Mouse (Mus musculus): ENCODE measurements around the gene Pus7. TPM values are rescaled to one million over a fixed set of nuclear protein-coding genes. Genes with fewer than 3 reads are reported as not detected.

Pus7 gene
- polyA plus RNA-seq (2015; fragmentation: Nextera tagmentation; extraction: Ambion mirVana), result 15.6 and 16.7 TPM in 2 replicates

DNA sequence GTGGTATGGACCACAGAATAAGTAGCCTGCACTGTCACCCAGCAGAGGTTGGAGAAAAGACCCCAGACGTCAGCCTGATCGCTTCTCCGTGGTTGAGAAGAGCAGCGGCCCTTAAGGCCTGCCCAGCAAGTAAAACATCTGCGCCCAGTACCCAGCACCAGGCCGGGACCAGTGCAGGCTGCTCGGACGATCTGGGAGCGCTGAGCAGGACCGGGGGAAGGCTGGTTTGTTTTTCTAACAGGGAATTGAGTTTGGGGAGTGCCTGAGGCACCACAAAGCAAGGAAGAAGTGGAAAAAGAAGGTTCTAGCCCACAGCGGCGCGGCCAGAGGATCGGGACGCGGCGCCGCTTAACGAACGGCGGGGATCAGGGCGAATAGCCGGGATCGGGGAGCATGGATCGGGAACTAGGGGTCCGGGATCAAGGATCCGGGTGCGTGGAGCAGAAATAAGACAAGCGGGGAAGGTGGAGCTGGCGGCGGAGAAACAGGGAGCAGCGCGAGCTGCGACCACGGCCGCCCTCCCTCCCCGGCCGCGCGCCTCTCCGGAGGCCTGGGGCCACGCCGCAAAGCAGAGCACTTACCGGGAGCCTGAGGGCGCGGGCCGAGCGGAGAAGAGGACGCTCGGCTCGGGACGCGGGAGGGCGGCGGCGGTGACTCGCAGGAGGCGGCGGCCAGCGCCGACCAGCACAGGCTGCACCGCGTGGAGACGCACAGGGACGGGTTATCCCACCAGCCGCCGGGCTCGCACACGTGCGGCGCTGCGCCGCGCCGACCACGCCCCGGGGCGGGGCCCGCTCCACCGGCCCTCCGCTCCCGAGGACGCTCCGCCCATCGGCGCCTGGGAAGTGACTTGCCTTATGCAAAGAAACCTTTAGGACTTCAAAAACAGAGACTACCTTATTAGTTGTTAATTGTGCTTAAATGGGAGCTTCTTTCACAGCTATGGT lies at the start of gene Pus7:
Pus7 (minus strand) TSS at position 781 of the 947 bp plus-strand sequence.

DNA sequence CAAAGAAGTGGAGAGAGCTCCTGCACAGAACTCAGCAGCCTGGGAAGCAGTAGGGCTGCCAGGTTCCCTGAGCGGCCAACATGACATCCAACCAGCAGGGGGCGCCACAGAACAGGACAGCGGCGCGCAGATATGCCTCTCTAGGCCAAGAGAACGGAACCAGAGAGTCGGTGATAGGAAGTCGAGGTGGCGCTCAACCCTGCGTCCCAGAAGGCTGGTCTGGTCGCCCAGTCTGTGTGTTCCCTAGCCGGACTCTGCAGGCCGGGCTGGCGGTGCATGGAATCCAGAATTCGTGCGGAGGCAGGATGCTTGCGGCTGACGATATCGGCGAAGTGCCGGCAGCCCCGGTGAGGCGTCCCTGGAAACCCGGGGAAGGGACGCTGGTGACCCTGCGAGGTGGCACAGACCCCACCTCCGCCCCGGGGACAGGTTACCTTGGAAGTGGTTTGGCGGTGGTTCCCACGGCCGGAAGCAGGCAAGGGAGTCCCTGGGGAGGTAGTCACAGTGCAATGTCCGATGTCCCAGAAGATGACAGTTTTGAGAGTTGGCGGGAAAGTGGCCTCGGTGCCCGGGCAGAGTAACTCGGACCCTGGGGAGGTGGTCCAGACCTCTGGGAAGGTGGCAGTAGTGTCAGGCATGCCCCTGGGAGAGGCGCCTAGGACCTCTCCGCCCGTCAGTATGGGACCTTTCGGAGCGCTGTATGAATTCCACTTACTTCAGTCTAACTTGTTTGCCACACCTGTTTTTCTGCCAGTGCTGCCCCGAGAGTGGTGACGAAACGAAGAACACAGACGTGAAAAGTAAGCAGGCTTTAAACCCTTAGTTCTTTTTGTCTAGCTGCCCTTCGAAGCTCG lies 4.3 kb upstream of the Pus7 start, which contains the start of gene Rint1:
Rint1 (plus strand) TSS at position 176 of the 854 bp plus-strand sequence.

Other genes starting within 250 kb of the Pus7 start
- gene Srpk2, start 99.1 kb downstream of the Pus7 start, polyA plus RNA-seq (2015; fragmentation: Nextera tagmentation; extraction: Ambion mirVana), result 37.4 and 38.6 TPM in 2 replicates
- 19.3 and 21.5 TPM in 2 replicates for gene Rint1, start 4.0 kb upstream of the Pus7 start, polyA plus RNA-seq (2015; fragmentation: Nextera tagmentation; extraction: Ambion mirVana)
- 114 and 121 TPM in 2 replicates for gene Tomm7, start 60.5 kb upstream of the Pus7 start, polyA plus RNA-seq (2015; fragmentation: Nextera tagmentation; extraction: Ambion mirVana)
- 12.2 and 12.8 TPM in 2 replicates for gene Fam126a, start 247.0 kb upstream of the Pus7 start, polyA plus RNA-seq (2015; fragmentation: Nextera tagmentation; extraction: Ambion mirVana)